Mouse (Mus musculus): ENCODE data around the gene Wrap53.
"Not testable (repeated sequence)": the region's sequence is repeated elsewhere in the genome, so short reads cannot be mapped to it uniquely, and the experiment has no call there.

Gene Wrap53

DNA sequence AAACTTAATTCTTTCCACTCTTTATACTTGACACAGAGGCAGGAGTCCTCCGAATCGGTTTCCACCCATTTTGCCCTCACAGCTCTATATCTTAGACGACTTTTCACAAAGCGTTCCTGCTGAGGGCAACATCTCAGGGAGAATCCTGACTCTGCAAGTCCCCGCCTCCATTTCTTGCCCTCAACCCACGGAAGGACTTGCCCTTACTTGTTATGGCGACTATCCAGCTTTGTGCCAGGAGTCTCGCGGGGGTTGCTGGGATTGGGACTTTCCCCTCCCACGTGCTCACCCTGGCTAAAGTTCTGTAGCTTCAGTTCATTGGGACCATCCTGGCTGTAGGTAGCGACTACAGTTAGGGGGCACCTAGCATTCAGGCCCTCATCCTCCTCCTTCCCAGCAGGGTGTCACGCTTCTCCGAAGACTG, at the start of gene Wrap53, which contains the start of gene Trp53:
Gene Wrap53 (minus strand): TSS at position 165 of the 424 bp plus-strand sequence.
Gene Trp53 (plus strand): TSS at position 269 of the 424 bp plus-strand sequence.
- DNase-seq (ENCODE audit: low spot score in 2 of 2) = peak; percentile 89 to 91

DNA sequence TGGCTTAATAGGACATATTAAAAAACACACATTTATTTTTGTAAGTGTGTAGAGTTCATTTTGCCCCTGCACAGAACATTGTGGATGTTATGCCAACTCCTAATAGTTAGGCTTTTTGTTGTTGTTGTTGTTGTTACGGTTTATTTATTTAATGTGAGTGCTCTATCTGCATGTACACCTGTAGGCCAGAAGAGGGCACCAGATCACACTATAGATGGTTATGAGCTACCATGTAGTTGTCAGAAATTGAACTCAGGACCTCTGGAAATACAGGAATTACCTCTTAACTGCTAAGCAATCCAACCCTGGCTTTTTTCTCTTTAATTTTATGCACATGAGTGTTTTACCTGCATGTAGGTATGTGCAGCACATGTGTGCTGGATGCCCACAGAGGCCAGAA, 49.7 kb upstream of the Wrap53 start:
- DNase-seq (ENCODE audit: low spot score in 2 of 2) = no peak

DNA sequence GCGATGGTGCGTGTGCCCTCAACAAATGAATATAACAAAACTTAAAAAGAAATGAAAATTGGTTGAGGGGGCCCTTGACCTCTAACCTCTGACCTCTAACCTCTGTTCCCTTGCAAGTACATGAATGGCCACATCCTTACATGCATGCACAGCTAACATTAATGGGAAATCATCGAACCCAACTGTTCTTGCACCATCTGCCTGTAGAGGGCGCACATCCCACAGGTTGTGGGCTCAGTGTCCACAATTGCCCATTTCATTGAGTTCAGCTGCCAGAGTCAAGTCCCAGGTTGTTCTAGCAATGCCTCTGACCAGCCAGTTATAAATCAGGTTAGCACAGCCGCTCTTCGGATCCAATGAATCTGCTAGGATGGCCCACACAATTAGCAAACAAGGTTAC, 48.2 kb upstream of the Wrap53 start:
- peak; percentile 71 to 80 for DNase-seq (ENCODE audit: low spot score in 2 of 2)

DNA sequence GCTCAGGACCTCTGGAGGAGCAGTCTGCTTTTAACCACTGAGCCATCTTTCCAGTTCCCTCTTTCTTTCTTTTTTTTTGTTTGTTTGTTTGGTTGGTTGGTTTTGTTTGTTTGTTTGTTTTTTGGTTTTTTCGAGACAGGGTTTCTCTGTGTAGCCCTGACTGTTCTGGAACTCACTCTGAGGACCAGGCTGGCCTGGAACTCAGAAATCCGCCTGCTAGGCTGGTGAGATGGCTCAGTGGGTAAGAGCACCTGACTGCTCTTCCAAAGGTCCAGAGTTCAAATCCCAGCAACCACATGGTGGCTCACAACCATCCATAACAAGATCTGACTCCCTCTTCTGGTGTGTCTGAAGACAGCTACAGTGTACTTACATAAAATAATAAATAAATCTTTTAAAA, 44.3 kb upstream of the Wrap53 start:
- DNase-seq (ENCODE audit: low spot score in 2 of 2) = not testable (repeated sequence)

DNA sequence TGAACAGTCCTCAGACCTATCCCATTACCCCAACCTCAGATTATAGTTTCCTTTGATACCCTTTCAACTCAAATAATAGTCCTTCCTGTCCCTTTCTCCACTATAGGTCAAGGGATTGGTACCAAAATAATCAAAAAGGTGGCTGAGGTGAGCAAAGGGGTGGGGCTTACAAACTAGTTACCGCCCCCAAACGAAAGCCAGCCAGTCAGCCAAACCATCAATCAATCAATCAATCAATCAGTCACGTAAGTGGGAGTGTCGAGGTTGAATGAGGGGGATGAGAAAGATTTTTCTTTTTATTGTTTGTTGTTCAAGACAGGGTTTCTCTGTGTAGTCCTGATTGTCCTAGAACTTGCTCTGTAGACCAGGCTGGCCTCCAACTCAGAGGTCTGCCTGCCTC, 43.0 kb upstream of the Wrap53 start:
- no peak for DNase-seq (ENCODE audit: low spot score in 2 of 2)

DNA sequence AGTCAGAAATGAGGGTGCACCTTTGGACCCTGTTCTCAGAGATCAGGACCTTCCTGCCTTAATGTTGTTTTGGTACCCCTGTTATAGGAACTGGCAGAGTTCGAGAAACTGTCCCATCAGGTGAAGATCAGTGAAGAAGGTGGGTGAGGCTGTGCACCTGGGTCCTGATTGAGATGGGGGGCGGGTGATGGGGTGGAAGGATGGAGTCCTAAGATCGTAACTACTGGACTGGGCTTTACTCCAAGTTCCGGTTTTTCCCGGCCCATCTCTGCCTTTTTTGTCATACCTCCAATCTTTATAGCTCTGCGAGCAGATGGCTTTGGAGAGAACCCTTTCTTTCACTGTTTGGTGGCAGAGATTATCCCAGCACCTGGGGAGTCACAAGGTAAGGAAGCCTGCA, 42.4 kb upstream of the Wrap53 start:
- no peak for DNase-seq (ENCODE audit: low spot score in 2 of 2)

DNA sequence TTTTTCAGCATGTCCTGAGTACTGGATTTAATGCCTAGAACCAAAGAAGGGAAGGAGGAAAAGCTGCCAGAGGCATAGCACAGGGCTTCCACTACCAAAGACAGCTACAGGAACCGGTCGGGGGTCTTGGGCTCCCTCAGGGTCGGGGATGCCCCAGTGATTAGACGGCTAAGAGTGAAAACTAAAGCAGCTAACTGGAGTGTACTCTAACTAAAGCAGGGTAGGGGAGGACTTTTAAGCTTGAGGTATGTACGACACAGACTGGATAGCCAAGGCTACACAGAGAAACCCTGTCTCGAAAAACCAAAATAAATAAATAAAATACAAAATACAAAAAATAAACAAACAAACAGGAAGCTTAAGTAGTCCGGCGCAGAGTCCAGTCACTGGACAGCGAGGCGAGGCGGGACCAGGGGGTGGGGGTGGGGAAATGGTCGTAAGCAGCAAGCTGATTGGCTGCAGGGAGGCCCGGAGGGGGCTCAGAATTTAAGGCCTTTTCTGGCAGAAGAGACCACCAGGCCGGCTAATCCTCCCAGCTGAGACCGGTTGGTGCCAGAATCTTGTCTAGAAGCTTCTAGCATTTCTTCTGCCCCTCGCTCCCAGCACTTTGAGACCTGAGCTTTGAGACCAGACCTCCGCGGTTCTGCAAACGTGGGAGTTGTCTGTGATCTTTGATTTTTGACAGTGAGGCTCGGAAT, 41.7 kb upstream of the Wrap53 start, which contains the start of gene Sat2:
Gene Sat2 (plus strand): TSS at position 454 of the 698 bp plus-strand sequence.
- DNase-seq (ENCODE audit: low spot score in 2 of 2) = no peak

DNA sequence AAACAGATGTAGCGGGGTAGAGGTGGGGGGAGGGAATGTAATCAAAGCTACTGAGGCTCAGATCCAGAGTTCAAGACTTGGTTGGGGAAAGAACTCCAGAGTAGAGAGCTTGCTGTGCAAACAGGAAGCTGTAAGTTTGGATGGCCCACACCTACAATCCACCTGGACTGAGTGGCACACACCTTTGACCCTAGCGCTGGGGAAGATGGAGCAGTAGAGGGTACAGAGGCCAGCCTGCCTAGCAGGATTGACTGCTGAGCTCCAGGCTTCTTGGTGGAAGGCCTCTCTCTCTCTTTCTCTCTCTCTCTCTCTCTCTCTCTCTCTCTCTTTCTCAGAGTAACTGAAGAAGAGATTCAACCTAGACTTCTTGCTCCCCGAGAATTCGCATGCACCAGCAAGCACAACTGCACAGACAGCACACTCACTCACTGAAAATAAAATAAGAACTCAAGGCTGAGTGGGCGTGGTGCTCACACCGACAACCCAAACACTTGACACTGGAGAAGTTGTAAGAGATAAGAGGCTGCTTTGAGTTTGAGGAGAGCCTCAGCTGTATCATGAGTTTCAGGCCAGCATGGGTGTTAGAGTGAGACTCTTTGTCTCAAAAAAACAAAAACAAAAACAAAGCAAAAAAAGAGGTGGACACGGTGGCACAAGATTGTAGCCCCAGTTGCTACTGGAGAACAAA, 40.5 kb upstream of the Wrap53 start:
- no peak for DNase-seq (ENCODE audit: low spot score in 2 of 2)

DNA sequence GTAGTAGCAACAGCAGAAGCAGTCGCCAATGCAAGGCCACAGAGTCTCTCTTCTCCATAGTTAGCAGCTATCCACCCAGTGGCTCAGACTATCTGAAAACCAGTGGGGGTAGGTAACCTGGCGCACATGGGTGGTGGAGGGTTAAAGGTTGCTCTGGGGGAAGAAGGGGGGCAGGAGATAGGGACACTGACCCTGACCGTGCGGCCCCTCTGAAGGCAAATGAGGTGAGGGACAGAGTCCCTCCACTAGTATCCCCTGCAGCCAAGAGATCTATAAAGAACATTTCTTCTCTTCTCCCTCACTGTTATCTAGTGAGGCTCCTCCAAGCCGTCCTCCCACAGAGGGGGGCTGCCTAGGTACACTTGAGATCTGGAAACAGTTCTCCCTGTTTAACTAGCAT, 37.8 kb upstream of the Wrap53 start, which contains the start of gene Shbg:
Gene Shbg (minus strand): TSS at position 101 of the 400 bp plus-strand sequence.
- DNase-seq (ENCODE audit: low spot score in 2 of 2) = no peak

DNA sequence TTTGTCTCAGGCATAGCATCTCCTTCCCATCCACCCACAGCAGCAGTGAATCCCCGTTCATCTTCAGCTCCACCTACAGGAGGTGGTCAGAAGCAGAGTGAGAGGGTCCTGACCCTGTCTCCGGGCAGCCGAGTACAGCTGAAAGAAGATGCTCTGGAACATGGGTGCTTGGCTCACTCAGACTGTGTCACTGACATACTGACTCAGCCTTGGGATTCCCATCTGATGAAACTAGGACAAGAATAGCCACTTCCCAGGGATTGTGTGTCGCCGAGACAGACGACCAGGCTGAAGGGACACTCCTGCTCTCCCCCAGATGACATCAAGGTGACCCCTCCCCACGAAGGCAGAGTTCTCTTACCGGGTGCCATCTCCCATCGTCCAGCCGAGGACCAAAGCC, 36.7 kb upstream of the Wrap53 start:
- DNase-seq (ENCODE audit: low spot score in 2 of 2) = no peak

DNA sequence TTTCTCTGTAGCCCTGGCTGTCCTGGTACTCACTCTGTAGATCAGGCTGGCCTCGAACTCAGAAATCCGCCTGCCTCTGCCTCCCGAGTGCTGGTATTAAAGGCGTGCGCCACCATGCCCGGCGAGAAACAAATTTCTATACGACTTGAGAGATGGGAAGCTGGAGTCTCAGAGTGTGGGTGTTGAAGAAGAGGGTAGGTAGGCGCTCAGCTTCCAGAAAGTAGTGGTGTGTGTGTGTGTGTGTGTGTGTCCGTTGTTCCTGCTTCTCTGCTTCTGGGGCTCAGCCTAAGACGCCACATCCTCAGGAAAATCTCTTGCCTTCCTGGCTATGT, 34.2 kb upstream of the Wrap53 start:
- DNase-seq (ENCODE audit: low spot score in 2 of 2) = not testable (repeated sequence)

DNA sequence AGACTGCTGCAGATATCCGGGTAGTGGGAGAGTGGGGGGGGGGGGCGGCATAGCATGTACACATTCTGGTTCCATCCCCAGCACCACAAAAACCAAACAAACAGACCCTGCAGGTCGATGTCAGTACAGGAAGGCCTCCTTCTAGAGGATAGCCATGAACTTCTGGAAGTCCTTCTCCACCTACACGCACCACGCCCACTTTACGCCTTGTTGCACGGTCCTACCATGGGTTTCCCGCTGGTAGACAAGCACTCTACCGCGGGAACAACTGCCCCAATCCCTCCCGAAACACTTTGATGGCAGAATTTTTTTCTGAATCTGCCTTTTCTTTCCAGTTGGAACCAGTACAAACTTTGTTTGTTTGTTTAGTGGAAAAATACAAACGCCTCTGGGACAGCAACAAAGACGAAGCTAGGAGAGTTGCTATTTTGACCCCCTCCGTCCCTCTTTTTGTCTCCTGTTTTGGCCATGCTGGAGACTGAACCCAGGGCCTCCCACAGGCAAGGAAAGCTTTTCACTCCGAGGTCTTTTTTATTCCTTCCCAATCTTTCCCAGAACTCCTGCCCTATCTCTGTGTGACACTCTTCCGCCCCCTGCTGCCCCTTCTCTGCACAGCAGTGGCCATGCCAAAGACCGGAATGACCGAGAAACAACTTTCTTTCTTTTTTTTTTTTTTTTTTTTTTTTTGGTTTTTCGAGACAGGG, 33.6 kb upstream of the Wrap53 start:
- peak in 1 of 2 experiments; percentile 41 for DNase-seq (ENCODE audit: low spot score in 2 of 2)

DNA sequence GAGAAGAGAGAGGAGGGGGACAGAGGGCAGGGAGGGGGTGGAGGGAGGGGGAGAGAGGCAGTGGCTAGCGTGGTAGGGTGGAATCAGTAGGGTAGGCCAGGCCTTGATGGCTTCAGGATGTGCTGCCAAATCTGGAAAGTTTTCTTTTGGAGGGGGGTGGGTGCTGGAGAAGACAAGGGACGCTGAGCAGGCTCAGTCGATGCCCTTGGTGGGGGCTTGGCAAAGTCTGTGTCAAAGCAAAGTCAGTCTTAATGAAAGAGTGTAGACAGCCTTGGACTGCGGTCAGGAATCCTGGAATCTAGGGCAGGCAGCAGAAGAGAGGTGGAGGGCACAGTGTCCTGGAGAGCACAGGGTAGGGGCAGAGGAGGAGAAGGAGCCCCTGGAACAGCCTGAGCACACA, 30.8 kb upstream of the Wrap53 start:
- no peak for DNase-seq (ENCODE audit: low spot score in 2 of 2)

DNA sequence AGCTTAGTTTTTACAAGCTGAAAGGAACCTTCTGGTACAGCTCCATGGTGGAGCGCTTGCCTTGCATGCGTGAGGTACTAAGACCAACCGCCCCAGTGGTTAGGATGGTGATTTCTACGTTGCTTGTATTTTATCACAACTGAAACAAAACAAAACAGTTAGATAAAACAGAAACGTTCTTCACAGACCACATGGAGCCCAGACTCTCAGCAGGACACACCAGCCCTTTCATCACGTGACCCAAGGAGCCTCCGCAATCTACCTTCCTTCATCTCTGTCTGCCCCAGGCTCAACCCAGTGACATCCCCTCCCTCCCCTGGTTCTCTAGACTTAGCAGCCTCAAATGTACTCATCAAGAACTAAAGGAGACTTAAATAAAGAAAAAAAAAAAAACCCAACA, 29.4 kb upstream of the Wrap53 start:
- no peak for DNase-seq (ENCODE audit: low spot score in 2 of 2)

DNA sequence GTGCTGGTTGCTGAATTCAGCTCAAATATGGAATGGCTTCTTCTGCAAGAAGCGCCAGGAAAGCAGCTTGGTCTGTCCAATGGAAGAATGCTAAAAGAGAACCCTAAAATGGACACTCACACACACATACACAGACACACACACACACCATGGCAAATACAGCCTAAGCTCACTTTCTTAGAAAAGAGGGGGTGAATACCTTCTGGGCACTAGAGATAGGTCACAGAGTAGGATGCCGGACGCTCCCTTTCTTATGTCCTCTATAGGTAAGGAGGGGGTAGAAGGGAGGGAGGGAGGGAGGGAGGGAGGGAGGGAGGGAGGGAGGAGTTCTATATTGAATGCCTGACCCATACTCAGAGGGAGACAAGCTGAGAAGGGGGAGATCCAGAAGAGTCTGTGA, 28.5 kb upstream of the Wrap53 start:
- DNase-seq (ENCODE audit: low spot score in 2 of 2) = no peak

DNA sequence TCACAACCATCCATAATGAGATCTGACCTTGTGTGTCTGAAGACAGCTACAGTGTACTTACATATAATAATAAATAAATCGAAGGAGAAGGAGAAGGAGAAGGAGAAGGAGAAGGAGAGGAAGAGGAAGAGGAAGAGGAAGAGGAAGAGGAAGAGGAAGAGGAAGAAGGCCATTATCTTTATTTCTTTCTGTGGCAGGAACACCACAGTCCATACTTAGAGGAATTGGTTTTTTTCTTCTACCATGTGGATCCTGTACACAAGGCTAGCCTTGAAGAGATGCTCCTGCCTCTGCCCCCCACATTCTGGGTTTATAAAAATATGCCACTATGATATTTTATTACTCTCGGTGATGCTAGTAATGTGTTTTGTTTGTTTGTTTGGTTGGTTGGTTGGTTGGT, 26.8 kb upstream of the Wrap53 start:
- no peak for DNase-seq (ENCODE audit: low spot score in 2 of 2)

DNA sequence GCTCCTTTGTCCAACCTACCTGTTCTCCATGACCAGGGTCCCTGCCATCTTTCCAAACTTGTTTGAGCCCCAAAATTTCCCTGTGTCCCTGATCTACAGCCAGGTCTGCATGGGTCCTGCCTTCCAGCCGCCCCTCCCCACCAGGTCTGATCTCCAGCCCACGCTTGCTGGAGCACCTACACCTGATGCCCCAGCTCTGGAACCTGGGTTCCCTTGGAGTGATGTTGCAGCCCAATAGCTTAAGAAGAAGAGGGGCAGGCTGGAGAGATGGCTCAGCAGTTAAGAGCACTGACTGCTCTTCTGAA, 26.4 kb upstream of the Wrap53 start:
- no peak for DNase-seq (ENCODE audit: low spot score in 2 of 2)

DNA sequence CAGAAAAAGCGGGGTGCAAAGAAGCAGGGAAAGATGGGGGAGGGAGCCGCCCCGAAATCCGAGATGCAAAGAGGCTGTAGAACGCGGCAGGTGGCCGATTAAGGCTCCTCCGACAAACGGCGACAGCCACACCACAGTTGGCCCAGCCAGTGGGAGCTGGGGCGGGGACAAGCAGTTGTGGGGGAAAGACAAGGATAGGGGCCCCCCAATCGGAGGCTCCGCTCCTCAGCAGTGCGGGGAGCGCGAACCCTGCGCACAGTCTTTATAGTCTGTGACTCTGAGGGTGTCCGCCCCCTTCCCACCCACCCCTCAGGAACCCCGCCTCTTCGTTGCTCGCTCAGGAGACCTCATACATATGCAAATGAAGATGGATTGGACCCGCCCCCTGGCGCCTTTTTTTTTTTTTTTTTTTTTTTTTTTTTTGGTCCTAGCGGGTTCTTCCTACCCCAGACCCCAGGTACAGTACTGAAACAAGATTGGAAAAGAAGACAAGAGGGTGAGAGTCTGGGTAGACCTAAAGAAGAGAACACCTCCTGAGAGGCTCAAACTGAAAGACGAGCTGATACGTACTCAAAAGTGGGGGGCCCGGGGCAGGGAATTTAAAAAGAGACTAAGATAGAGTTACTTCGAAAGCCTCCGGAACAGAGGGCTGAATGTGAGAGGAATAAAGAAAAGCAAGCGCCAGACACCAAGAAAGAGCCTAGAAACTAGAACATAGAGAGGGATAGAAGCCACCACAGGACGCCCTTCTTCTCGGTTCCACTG, 25.9 kb upstream of the Wrap53 start, which contains the start of gene Atp1b2:
Gene Atp1b2 (minus strand): TSS at position 217 of the 765 bp plus-strand sequence.
- DNase-seq (ENCODE audit: low spot score in 2 of 2) = peak in 1 of 2 experiments; percentile 46

DNA sequence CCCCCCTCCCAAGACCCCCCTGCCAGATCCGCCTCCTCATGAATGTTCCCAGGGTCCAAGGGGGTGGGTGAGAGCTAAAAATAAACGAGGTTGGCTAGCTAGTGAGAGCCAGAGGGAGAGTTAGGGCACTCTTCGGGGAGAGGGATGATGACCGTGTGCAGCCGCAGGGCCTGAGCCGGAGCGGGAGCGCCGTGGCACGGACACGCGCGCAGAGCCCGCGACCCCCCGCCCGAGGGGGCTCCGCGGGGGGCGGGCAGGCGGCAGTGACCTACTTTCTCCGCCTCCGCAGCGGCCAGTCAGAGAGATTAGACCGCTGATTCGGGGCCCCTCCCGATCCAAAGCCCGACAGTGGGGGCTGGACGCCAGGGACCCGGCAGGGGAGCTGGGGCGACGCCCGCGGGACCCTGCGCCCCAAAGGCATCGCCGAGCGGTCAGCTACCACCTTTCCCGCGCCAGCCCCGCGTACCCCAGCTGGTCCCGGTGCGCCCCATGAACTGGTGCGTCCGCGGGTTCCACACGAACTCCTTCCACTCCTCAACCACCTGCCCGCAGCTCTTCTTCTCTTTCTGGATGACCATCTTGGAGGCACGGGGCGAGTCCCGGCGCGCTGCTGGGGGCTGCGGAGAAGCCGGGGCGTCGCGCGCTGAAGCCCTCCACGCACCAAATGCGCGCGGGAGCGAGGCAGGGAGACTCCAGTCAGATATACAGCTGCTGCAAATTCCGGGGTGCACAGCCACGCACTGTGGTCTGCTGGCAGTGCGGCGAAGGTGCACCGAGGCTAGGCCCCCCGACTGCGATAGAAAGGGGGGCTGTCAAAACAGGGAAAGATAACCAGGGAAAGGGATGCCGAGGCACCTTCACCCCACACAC, 25.0 kb upstream of the Wrap53 start:
- no peak for DNase-seq (ENCODE audit: low spot score in 2 of 2)

DNA sequence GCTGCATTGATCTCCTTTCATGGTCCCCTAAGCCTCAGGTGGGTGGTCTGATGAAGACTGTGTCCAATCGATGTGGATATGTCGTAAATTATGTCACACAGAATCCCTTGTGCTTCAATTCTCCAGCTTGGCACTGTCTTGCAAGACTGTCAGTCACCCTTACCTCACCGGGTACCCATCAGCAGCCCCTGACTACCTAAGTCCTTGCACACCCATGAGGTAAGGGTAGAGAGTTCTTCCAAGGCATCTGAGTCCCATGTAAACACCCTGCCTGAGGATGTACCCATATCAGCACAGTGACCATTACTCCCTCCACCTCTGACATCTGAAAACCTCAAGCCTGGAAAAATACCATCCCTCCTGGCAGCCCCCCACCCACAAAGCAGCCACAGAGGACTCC, 24.3 kb upstream of the Wrap53 start:
- no peak for DNase-seq (ENCODE audit: low spot score in 2 of 2)

DNA sequence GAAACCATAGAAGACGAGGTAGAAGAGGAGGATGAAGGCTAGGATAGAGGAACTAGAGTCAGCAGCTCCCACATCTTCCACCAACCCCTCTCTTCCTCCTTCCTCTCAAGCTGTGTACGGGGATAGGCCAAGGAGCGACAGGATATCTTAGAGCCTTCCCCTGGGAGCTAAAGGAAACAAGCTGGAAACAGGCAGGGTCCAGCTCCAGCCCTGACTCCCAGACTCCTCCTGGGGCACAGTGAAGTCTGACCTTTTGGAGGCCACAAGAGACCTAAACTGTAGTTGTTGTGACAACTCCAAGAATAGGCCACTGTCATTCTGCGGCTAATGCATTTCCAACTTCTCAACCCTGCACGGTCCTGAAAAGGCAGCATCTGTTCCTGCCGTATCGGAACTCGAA, 23.5 kb upstream of the Wrap53 start:
- no peak for DNase-seq (ENCODE audit: low spot score in 2 of 2)
